Mouse (Mus musculus) left cerebral cortex, postnatal 14 days (tissue): ENCODE measurements at regions not wholly inside any gene's neighbourhood (a gene's known extent, or its start where the extent isn't known, plus 50 kb on each side); places are given as distances from the start of the nearest gene placed in this dataset.

ENCODE experiments used
- DNase-seq, 2 experiments: peaks; one replicate each; pipeline ENCODE4 v3.0.0; 2021 to 2022; ENCODE audit warnings: low spot score in 2 of 2, mixed read lengths in 1 of 2
- intact Hi-C: fragments of 180-260 bp; cut with DNase I; formaldehyde crosslinking; loops from one replicate; pipeline ENCODE4 v1.15.1; 2025

GRCm38 (mm10) chr16:30652692-30653091 lies 53.2 kb downstream of the Fam43a start:
- no peak for DNase-seq
- intact Hi-C loops, result no loop called here

- peak; percentile 52 to 66 for DNase-seq
- intact Hi-C loops, result no loop called here
These were observed 54.3 kb downstream of the Fam43a start for GRCm38 (mm10) chr16:30653806-30654205.

- DNase-seq, result no peak
- intact Hi-C loops, result no loop called here
These were observed 54.7 kb downstream of the Fam43a start for GRCm38 (mm10) chr16:30654226-30654625.

GRCm38 (mm10) chr16:30655798-30656221 lies 56.3 kb downstream of the Fam43a start:
- no peak for DNase-seq
- intact Hi-C loops, result no loop called here

- intact Hi-C loops, result no loop called here
- DNase-seq, result no peak
These were observed 57.4 kb downstream of the Fam43a start for GRCm38 (mm10) chr16:30656881-30657280.

GRCm38 (mm10) chr16:30658921-30659320 lies 59.4 kb downstream of the Fam43a start:
- intact Hi-C loops, result no loop called here
- no peak for DNase-seq

GRCm38 (mm10) chr16:30661086-30661977 lies 61.8 kb downstream of the Fam43a start:
- intact Hi-C loops, result no loop called here
- DNase-seq, result peak; percentile 30 to 43

- peak; percentile 12 to 25 for DNase-seq
- intact Hi-C loops, result no loop called here
These were observed 63.5 kb downstream of the Fam43a start for GRCm38 (mm10) chr16:30663055-30663454.

- intact Hi-C loops, result no loop called here
- no peak for DNase-seq
These were observed 64.4 kb downstream of the Fam43a start for GRCm38 (mm10) chr16:30663971-30664370.

GRCm38 (mm10) chr16:30664433-30664832 lies 64.9 kb downstream of the Fam43a start:
- DNase-seq, result no peak
- intact Hi-C loops, result no loop called here

GRCm38 (mm10) chr16:30665881-30666280 lies 66.4 kb downstream of the Fam43a start:
- intact Hi-C loops, result no loop called here
- no peak for DNase-seq

GRCm38 (mm10) chr16:30669883-30670282 lies 70.4 kb downstream of the Fam43a start:
- intact Hi-C loops, result no loop called here
- no peak for DNase-seq

GRCm38 (mm10) chr16:30671584-30671983 lies 72.1 kb downstream of the Fam43a start:
- intact Hi-C loops, result no loop called here
- no peak for DNase-seq

- DNase-seq, result no peak
- intact Hi-C loops, result no loop called here
These were observed 73.4 kb downstream of the Fam43a start for GRCm38 (mm10) chr16:30672776-30673550.

GRCm38 (mm10) chr16:30673662-30674061 lies 74.1 kb downstream of the Fam43a start:
- DNase-seq, result peak in 1 of 2 experiments; percentile 31
- intact Hi-C loops, result no loop called here

GRCm38 (mm10) chr16:30675829-30676228 lies 76.3 kb downstream of the Fam43a start:
- DNase-seq, result no peak
- intact Hi-C loops, result no loop called here

GRCm38 (mm10) chr16:30677016-30677415 lies 77.5 kb downstream of the Fam43a start:
- intact Hi-C loops, result no loop called here
- DNase-seq, result no peak

GRCm38 (mm10) chr16:30677896-30678707 lies 78.6 kb downstream of the Fam43a start:
- DNase-seq, result no peak
- intact Hi-C loops, result no loop called here

GRCm38 (mm10) chr16:30678708-30679492 lies 79.4 kb downstream of the Fam43a start:
- intact Hi-C loops, result no loop called here
- DNase-seq, result no peak
